Mouse (Mus musculus) cerebellum, postnatal 4 days (tissue): ENCODE data around the gene 9930111J21Rik1.
"Not testable (repeated sequence)": the region's sequence is repeated elsewhere in the genome, so short reads cannot be mapped to it uniquely, and the experiment has no call there.

Experiments
- DNase-seq, 2 experiments: peaks; one replicate each; pipeline ENCODE4 v3.0.0; 2022; ENCODE audit warnings: low spot score in 2 of 2, mixed read lengths in 1 of 2

Gene 9930111J21Rik1

GRCm38 (mm10) chr11:48918380-48918779, 60.8 kb downstream of the 9930111J21Rik1 start:
- no peak for DNase-seq

DNA sequence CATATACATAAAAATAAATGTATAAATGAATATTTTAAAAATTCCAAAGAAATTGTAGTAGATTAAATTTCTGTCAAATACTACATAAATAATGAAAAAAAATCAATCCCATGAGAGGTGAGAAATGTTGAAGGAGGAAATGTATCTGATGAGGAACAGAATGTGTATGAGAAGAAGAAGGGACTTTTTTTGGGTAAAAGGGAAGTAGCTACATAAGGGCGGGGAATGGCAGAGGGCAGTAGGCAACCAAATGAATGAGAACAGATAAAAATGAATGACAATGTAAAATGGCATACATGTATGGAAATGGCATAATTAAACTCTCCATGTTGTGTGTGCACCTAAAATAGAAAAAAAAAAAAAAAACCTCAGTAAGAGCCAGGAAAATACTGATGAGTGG, 65.6 kb downstream of the 9930111J21Rik1 start:
- no peak for DNase-seq

- DNase-seq: no peak
Observed at GRCm38 (mm10) chr11:48908459-48908858, 70.7 kb downstream of the 9930111J21Rik1 start.

- no peak for DNase-seq
Observed at GRCm38 (mm10) chr11:48902021-48902420, 77.2 kb downstream of the 9930111J21Rik1 start, which contains the start of gene Gm5431. TSS of gene Gm5431 (minus strand) at chr11:48902214.

DNA sequence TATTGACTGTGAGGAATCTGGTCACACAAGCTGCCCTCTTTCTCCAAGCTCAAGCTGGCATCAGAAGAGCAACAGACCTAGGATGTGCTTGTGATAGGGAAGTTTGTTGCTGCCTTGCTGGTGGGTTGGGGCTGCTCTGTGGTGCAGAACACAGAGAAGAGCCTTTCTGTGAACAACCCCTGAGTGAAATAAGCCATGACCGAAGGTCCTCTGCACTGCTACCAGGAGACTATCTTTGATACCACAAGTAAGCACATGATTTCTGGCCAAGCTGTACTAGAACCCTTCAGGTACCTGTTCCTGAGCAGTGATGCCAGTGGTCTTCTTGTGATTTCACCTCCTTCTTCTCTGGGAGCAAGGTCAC, 77.6 kb downstream of the 9930111J21Rik1 start:
- not testable (repeated sequence) for DNase-seq

- DNase-seq: not testable (repeated sequence)
Observed at GRCm38 (mm10) chr11:48900654-48901566, 78.3 kb downstream of the 9930111J21Rik1 start.

DNA sequence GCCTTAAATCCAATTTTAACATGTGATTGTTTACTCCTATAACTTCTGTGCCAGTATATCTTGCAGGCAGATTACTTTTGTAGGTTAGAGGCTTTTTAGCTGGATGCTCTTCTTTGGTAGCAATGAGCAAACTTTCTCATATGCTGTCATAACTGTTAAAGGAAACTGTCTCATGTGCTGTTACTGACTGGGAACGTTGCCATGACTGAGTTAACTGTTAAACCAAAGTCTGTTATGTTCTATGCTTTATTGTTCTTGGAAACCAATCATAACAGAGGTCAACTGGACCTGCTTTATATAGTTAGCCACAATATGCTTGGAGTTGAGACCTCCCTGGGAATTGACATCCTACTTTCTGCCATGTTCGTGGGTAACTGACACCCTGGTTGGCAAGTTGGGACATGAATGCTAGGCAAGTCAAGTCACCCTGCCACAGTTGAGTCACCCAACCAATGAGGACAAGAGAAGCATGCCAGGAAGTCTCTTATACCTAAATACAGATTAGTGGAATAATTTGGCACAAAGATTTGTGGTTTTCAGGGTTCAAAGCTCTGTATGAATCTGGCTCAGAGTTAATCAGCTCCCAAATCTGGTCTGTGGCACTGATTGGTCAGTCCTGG, 80.3 kb downstream of the 9930111J21Rik1 start:
- DNase-seq: no peak
